Mouse (Mus musculus) adrenal gland, adult (tissue): Measurements from ENCODE around the gene Sox10.
A peak's percentile ranks its signal among the peaks of the same experiment; 100 is the strongest.

ENCODE experiments used
- DNase-seq, 2 experiments: peaks; one replicate each; pipeline ENCODE4 v3.0.0; 2022 to 2023; ENCODE audit warnings: low spot score in 1 of 2; ENCODE audit not compliant: inconsistent age in 2 of 2

The Sox10 gene

GRCm38 (mm10) chr15:79126217-79126932 is 38.7 kb downstream of the Sox10 start:
- peak; percentile 71 to 87 for DNase-seq

GRCm38 (mm10) chr15:79124331-79124875 is 40.6 kb downstream of the Sox10 start:
- DNase-seq, result no peak

GRCm38 (mm10) chr15:79123751-79124150 is 41.3 kb downstream of the Sox10 start:
- peak in 1 of 2 experiments; percentile 43 for DNase-seq

- no peak for DNase-seq
Observed at GRCm38 (mm10) chr15:79122546-79122945, 42.5 kb downstream of the Sox10 start.

GRCm38 (mm10) chr15:79122119-79122518 is 42.9 kb downstream of the Sox10 start:
- peak in 1 of 2 experiments; percentile 87 for DNase-seq

- DNase-seq, result peak in 1 of 2 experiments; percentile 71
Observed at GRCm38 (mm10) chr15:79119491-79119890, 45.5 kb downstream of the Sox10 start.

- DNase-seq, result peak in 1 of 2 experiments; percentile 50
Observed at GRCm38 (mm10) chr15:79115276-79115675, 49.8 kb downstream of the Sox10 start.

- DNase-seq, result peak; percentile 58 to 83
Observed at GRCm38 (mm10) chr15:79111774-79112173, 53.3 kb downstream of the Sox10 start.

- peak; percentile 17 to 57 for DNase-seq
Observed at GRCm38 (mm10) chr15:79110528-79110927, 54.5 kb downstream of the Sox10 start.

- no peak for DNase-seq
Observed at GRCm38 (mm10) chr15:79110031-79110430, 55.0 kb downstream of the Sox10 start.

- DNase-seq, result no peak
Observed at GRCm38 (mm10) chr15:79109321-79109934, 55.6 kb downstream of the Sox10 start.

- DNase-seq, result peak; percentile 91 to 94
Observed at GRCm38 (mm10) chr15:79108421-79109320, 56.4 kb downstream of the Sox10 start, which contains the start of gene Micall1. Micall1 (plus strand) TSS chr15:79108898.

GRCm38 (mm10) chr15:79107966-79108365 is 57.1 kb downstream of the Sox10 start:
- DNase-seq, result peak in 1 of 2 experiments; percentile 60

GRCm38 (mm10) chr15:79105804-79106203 is 59.2 kb downstream of the Sox10 start:
- no peak for DNase-seq
